Mouse (Mus musculus) adrenal gland, adult 2 months (tissue): ENCODE data around the gene Fbxo10. TPM values are rescaled to one million over a fixed set of nuclear protein-coding genes. Genes with fewer than 3 reads are reported as not detected.
A peak's percentile ranks its signal among the peaks of the same experiment; 100 is the strongest.
"Not testable (repeated sequence)": the region's sequence is repeated elsewhere in the genome, so short reads cannot be mapped to it uniquely, and the experiment has no call there.

Source experiments
- DNase-seq: peaks from one replicate; pipeline ENCODE4 v3.0.0; 2021
- polyA plus RNA-seq: library from polyadenylated mRNA; depleted of rRNA; stranded (reverse); fragments of >200 nt; gene quantifications from 2 replicates; pipeline ENCODE4 v1.2.3, GENCODE M21; 2012; rRNA removed
- total RNA-seq, 2 experiments: library from RNA; stranded (reverse); gene quantifications; 2 replicates each; pipeline ENCODE4 v1.2.3; 2021

Gene Fbxo10
- total and polyA plus RNA-seq, 3 experiments = 6.7 to 16.0 (median 12.0) TPM

GRCm38 (mm10) chr4:45005452-45005851 lies 79.0 kb downstream of the Fbxo10 start:
- peak; percentile 21 for DNase-seq

GRCm38 (mm10) chr4:45000001-45000400 lies 84.4 kb downstream of the Fbxo10 start:
- no peak for DNase-seq

- no peak for DNase-seq
Measured at GRCm38 (mm10) chr4:44998071-44998470, 86.3 kb downstream of the Fbxo10 start.

GRCm38 (mm10) chr4:44994776-44995175 lies 89.6 kb downstream of the Fbxo10 start:
- no peak for DNase-seq

- no peak for DNase-seq
Measured at GRCm38 (mm10) chr4:44993847-44994246, 90.6 kb downstream of the Fbxo10 start.

- DNase-seq = not testable (repeated sequence)
Measured at GRCm38 (mm10) chr4:44993179-44993578, 91.2 kb downstream of the Fbxo10 start.

- peak; percentile 57 for DNase-seq
Measured at GRCm38 (mm10) chr4:44992330-44992729, 92.1 kb downstream of the Fbxo10 start.

GRCm38 (mm10) chr4:44990560-44990959 lies 93.8 kb downstream of the Fbxo10 start:
- no peak for DNase-seq

Other genes starting within 250 kb of the Fbxo10 start
- gene Grhpr, start 103.2 kb downstream of the Fbxo10 start, total RNA-seq = 100 to 1,000 TPM; 139 to 220 TPM
- 280 and 300 TPM in 2 replicates for gene Grhpr, start 103.2 kb downstream of the Fbxo10 start, polyA plus RNA-seq
- gene Zbtb5, start 72.2 kb downstream of the Fbxo10 start, total RNA-seq = 10 to 100 TPM in 1 of 2 experiments, 1 to 10 TPM in 1; 8.9 to 12.0 TPM
- gene Zbtb5, start 72.2 kb downstream of the Fbxo10 start, polyA plus RNA-seq = 13.1 and 21.3 TPM in 2 replicates
- gene Polr1e, start 66.0 kb downstream of the Fbxo10 start, total RNA-seq = 10 to 100 TPM; 13.0 to 16.3 TPM
- gene Polr1e, start 66.0 kb downstream of the Fbxo10 start, polyA plus RNA-seq = 2.9 and 3.1 TPM in 2 replicates
- gene Tomm5, start 23.5 kb upstream of the Fbxo10 start, total RNA-seq = 100 to 1,000 TPM in 1 of 2 experiments, 10 to 100 TPM in 1; 77.9 to 111 TPM
- 46.0 and 52.3 TPM in 2 replicates for gene Tomm5, start 23.5 kb upstream of the Fbxo10 start, polyA plus RNA-seq
- 1 to 10 TPM; 5.2 to 7.4 TPM for gene Frmpd1, start 100.3 kb upstream of the Fbxo10 start, total RNA-seq
- gene Frmpd1, start 100.3 kb upstream of the Fbxo10 start, polyA plus RNA-seq = 3.7 and 4.0 TPM in 2 replicates
- gene Trmt10b, start 212.5 kb upstream of the Fbxo10 start, total RNA-seq = 10 to 100 TPM in 1 of 2 experiments, 1 to 10 TPM in 1; 8.7 to 12.8 TPM
- 0.48 and 0.70 TPM in 2 replicates for gene Trmt10b, start 212.5 kb upstream of the Fbxo10 start, polyA plus RNA-seq